Mouse (Mus musculus): ENCODE results near the gene Tprgl. TPM values are rescaled to one million over a fixed set of nuclear protein-coding genes. Genes with fewer than 3 reads are reported as not detected.

Gene Tprgl
- 57.3 TPM for polyA plus RNA-seq (2012; fragmentation: generic; extraction: Trizol)
- long read RNA-seq, experiment 1, transcript Tprgl-201 (4 exons, 1,724 nt), result major isoform, 75 of 98 reads
- long read RNA-seq, experiment 1, transcript Tprgl-204 (3 exons, 915 nt), result minor isoform, 8 of 98 reads
- long read RNA-seq, experiment 1, partial matches to known transcripts, result 7 of 98 reads
- long read RNA-seq, experiment 1, other reads (novel, unspliced or antisense), result 6 of 98 reads
- long read RNA-seq, experiment 2, transcript Tprgl-201 (4 exons, 1,724 nt), result major isoform, 53 of 68 reads
- long read RNA-seq, experiment 2, partial matches to known transcripts, result 4 of 68 reads
- long read RNA-seq, experiment 2, other reads (novel, unspliced or antisense), result 7 of 68 reads

DNA sequence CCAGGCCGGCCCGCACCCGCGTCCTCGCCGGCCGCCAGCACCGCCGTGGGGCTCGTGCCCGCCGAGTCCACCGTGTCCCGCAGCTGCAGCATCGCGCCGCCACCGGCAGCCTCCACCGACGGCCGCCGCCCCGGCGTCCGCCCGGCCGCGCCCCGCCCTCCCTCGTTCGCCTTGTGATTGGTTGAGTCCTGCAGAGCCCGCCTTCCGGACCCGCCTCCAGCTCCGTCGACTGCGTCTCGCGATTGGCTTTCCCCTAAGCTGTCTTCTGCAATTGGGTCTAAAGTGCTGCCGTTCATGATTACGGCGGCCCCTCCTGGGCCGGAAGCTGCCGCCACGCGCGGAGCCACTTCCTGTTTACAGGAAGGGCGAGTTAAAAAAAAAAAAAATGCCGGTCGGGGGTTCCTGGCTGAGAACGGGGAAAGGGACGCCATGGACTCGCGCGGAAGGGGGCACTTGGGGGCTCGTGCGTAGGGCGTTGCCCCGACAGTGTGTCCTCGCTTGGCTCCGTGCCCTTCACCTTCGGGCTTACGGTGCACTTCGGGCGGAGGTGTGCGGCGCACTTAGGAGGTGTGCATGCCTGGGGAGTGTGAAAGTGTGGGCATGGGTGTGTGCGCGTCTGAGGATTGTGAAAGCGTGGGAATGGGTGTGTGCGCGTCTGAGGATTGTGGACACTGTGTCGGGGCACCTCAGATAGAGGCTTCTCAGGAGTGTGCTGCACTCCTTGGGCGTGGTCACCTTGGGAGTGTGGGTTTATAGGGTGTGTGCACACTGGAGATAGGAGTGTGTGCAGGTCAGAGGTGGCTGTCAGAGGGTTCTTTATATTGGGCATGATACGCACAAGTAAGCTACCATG is at the start of gene Tprgl:
TSS of gene Tprgl (minus strand) at position 129 of the 853 bp plus-strand sequence.
- Histone ChIP-seq H3K4me3 (ENCODE audit: insufficient read depth, poor library complexity, severe bottlenecking) (peak within 1 kb of the TSS; percentile 63), H3K79me3 (ENCODE audit: low read depth) (no peaks in the 10 kb centered on the region), H3ac (ENCODE audit: control insufficient read depth, insufficient read length, low read depth) (peak within 1 kb of the TSS; percentile 95), H3K36me3 (ENCODE audit: control insufficient read depth, insufficient read depth) (peaks cover 21% of the 10 kb centered on the region), H3K79me2 (ENCODE audit: control insufficient read depth, insufficient read depth) (no peaks in the 10 kb centered on the region), H3K27me3 (ENCODE audit: control insufficient read depth, insufficient read depth, insufficient read length) (no peaks in the 10 kb centered on the region)
- TF ChIP-seq MAX (IDR thresholded peaks at IDR 0.05), result no peak
- TF ChIP-seq MYOD1 (IDR thresholded peaks at IDR 0.05; ENCODE audit: control insufficient read depth, insufficient read length, low read depth), result no peak
- TF ChIP-seq CEBPB (IDR thresholded peaks at IDR 0.05; ENCODE audit: low read depth), result no peak
- TF ChIP-seq USF1 (IDR thresholded peaks at IDR 0.05; ENCODE audit: low read depth), result no peak
- TF ChIP-seq MYOG (IDR thresholded peaks at IDR 0.05; ENCODE audit: control insufficient read depth, extremely low read depth, insufficient read length), result no peak
- no peak for TF ChIP-seq CTCF (IDR thresholded peaks at IDR 0.05; ENCODE audit: control insufficient read depth, insufficient read depth, insufficient read length)
- no peak for TF ChIP-seq FOSL1 (IDR thresholded peaks at IDR 0.05; ENCODE audit: insufficient read depth, low read length, poor library complexity, severe bottlenecking)

DNA sequence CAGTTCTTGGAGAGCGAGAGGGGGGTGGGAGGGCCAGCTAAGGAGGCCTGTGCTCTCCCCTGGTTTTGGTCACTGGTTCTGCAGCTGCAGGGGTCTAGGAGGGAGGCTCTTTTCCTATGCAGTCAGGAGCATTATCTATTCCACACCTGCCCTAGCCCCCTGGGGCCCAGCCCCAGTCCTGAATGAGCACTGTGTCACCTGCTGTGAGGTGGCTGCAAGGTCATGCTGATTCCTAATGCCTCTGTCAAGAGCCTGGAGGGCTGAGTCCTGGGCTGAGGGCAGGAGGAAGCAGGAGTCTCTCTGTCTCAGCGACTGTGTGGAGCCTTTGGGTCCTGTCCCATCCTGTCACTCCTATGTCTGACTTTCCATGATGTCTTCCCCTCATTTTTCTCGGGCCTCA is 49.4 kb upstream of the Tprgl start:
- Histone ChIP-seq H3ac (ENCODE audit: control insufficient read depth, insufficient read length, low read depth) (no peak overlapping the region), H3K79me3 (ENCODE audit: low read depth) (no peaks in the 10 kb centered on the region), H3K79me2 (ENCODE audit: control insufficient read depth, insufficient read depth) (no peaks in the 10 kb centered on the region), H3K27me3 (ENCODE audit: control insufficient read depth, insufficient read depth, insufficient read length) (no peaks in the 10 kb centered on the region), H3K36me3 (ENCODE audit: control insufficient read depth, insufficient read depth) (no peaks in the 10 kb centered on the region), H3K4me3 (ENCODE audit: insufficient read depth, poor library complexity, severe bottlenecking) (no peak overlapping the region)
- TF ChIP-seq FOSL1 (IDR thresholded peaks at IDR 0.05; ENCODE audit: insufficient read depth, low read length, poor library complexity, severe bottlenecking) (no peak), MYOG (IDR thresholded peaks at IDR 0.05; ENCODE audit: control insufficient read depth, extremely low read depth, insufficient read length) (no peak)

DNA sequence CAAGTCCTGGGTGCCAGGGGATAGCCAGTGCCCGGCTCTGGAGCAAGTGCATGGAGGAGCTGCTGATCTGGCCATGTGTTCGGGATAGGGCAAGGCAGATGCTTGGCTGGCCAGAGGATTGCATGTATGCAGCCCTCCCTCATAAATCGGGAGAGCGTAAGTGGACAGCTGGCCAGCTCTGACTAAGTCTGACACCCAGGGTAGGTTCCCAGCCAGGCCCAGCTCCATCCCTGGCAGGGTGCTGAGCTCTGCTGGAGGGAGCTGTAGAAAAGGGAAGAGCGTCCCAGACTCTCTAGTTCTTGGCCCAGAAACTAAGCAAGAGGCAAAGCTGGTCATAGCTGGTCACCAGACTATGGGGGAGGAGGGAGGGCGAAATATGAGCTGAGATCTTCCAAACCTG is 48.6 kb upstream of the Tprgl start:
- Histone ChIP-seq H3ac (ENCODE audit: control insufficient read depth, insufficient read length, low read depth) (no peak overlapping the region), H3K4me3 (ENCODE audit: insufficient read depth, poor library complexity, severe bottlenecking) (no peak overlapping the region), H3K36me3 (ENCODE audit: control insufficient read depth, insufficient read depth) (no peaks in the 10 kb centered on the region), H3K27me3 (ENCODE audit: control insufficient read depth, insufficient read depth, insufficient read length) (no peaks in the 10 kb centered on the region), H3K79me2 (ENCODE audit: control insufficient read depth, insufficient read depth) (no peaks in the 10 kb centered on the region), H3K79me3 (ENCODE audit: low read depth) (no peaks in the 10 kb centered on the region)
- TF ChIP-seq MYOG (IDR thresholded peaks at IDR 0.05; ENCODE audit: control insufficient read depth, extremely low read depth, insufficient read length) (no peak), USF1 (IDR thresholded peaks at IDR 0.05; ENCODE audit: low read depth) (no peak)

DNA sequence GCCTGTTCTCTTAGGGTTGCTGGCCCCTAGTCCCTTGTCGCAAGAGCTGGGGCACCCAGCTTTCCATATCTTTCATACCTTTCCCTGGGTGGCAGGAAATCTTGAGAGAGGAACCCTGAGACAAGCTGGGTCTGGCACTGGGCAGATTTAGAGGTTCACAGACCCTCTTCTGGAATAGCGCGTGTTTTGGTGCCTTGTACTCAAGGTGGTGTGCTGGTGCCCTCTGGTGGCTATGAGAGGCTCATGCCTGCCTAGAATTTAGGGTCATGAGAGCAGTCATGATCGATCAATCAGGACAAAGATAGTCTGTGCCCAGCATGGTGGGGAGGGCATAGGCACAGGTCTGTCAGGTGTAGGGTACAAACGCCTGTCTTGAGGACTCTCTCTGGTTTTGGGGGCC is 46.8 kb upstream of the Tprgl start:
- Histone ChIP-seq H3K36me3 (ENCODE audit: control insufficient read depth, insufficient read depth) (no peaks in the 10 kb centered on the region), H3K79me2 (ENCODE audit: control insufficient read depth, insufficient read depth) (no peaks in the 10 kb centered on the region), H3K79me3 (ENCODE audit: low read depth) (no peaks in the 10 kb centered on the region), H3ac (ENCODE audit: control insufficient read depth, insufficient read length, low read depth) (no peak overlapping the region), H3K27me3 (ENCODE audit: control insufficient read depth, insufficient read depth, insufficient read length) (no peaks in the 10 kb centered on the region), H3K4me3 (ENCODE audit: insufficient read depth, poor library complexity, severe bottlenecking) (no peak overlapping the region)
- no peak for TF ChIP-seq CEBPB (IDR thresholded peaks at IDR 0.05; ENCODE audit: low read depth)
- peak; percentile 23 for TF ChIP-seq CTCF (IDR thresholded peaks at IDR 0.05; ENCODE audit: control insufficient read depth, insufficient read depth, insufficient read length)
- no peak for TF ChIP-seq MYOD1 (IDR thresholded peaks at IDR 0.05; ENCODE audit: control insufficient read depth, insufficient read length, low read depth)
- no peak for TF ChIP-seq MAX (IDR thresholded peaks at IDR 0.05)
- TF ChIP-seq MYOG (IDR thresholded peaks at IDR 0.05; ENCODE audit: control insufficient read depth, extremely low read depth, insufficient read length), result no peak
- no peak for TF ChIP-seq FOSL1 (IDR thresholded peaks at IDR 0.05; ENCODE audit: insufficient read depth, low read length, poor library complexity, severe bottlenecking)

DNA sequence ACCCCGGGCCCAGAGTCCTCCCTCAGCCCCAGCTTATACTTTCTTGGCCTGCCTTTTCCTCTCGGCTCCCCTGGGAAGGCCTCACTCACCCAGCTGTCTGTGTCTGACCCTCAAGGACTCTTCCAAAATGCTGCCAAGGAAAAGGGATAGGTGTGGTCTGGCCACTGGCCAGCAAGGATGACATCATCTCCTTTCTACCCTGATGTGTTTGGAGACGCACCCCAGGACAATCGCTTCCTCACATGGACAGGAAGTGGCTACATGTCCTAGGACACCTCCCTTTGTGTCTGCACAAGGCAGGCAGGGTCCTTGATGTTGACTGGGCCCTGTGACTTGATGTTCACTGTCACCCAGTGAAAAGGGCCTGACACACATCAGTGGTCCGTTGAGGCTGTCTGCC is 44.9 kb upstream of the Tprgl start:
- H3K36me3 ChIP-seq (ENCODE audit: control insufficient read depth, insufficient read depth), result no peaks in the 10 kb centered on the region

More for the DNA sequence above, 44.9 kb upstream of the Tprgl start:
- Histone ChIP-seq H3K4me3 (ENCODE audit: insufficient read depth, poor library complexity, severe bottlenecking) (no peak overlapping the region), H3ac (ENCODE audit: control insufficient read depth, insufficient read length, low read depth) (no peak overlapping the region), H3K79me3 (ENCODE audit: low read depth) (no peaks in the 10 kb centered on the region), H3K79me2 (ENCODE audit: control insufficient read depth, insufficient read depth) (no peaks in the 10 kb centered on the region), H3K27me3 (ENCODE audit: control insufficient read depth, insufficient read depth, insufficient read length) (no peaks in the 10 kb centered on the region)
- TF ChIP-seq MYOD1 (IDR thresholded peaks at IDR 0.05; ENCODE audit: control insufficient read depth, insufficient read length, low read depth), result no peak
- TF ChIP-seq MAX (IDR thresholded peaks at IDR 0.05), result no peak
- TF ChIP-seq USF1 (IDR thresholded peaks at IDR 0.05; ENCODE audit: low read depth), result no peak
- no peak for TF ChIP-seq CEBPB (IDR thresholded peaks at IDR 0.05; ENCODE audit: low read depth)
- no peak for TF ChIP-seq CTCF (IDR thresholded peaks at IDR 0.05; ENCODE audit: control insufficient read depth, insufficient read depth, insufficient read length)
- no peak for TF ChIP-seq MYOG (IDR thresholded peaks at IDR 0.05; ENCODE audit: control insufficient read depth, extremely low read depth, insufficient read length)
- no peak for TF ChIP-seq FOSL1 (IDR thresholded peaks at IDR 0.05; ENCODE audit: insufficient read depth, low read length, poor library complexity, severe bottlenecking)

Measured in C2C12 (cell line).